Mouse (Mus musculus): ENCODE measurements around the gene Eid2b.

DNA sequence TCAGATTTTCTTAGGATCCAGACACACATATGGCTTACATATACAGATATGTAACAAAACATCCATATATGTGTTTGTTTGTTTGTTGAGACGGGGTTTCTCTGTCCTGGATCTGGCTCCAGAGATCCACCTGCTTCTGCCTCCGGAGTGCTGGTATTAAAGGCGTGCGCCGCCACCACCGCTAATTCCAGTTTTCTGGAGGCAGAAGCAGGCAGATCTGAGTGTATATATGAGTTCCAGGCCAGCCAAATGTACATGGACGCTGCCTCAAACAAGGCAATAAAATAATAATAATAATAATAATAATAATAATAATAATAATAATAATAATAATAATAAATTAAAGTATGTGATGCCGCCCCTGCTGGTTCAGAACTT, 313 bp upstream of the Eid2b start:
- no peak for TF ChIP-seq CTCF (IDR thresholded peaks at IDR 0.05; ENCODE audit: extremely low read depth, insufficient read depth, low read length)
- no peak for TF ChIP-seq POLR2A (IDR thresholded peaks at IDR 0.05; ENCODE audit: extremely low read depth, insufficient read depth, low read length)
